Mouse (Mus musculus) forebrain, embryonic 12.5 days (tissue): ENCODE data around the gene Cldn22. TPM values are rescaled to one million over a fixed set of nuclear protein-coding genes. Genes with fewer than 3 reads are reported as not detected.

Source experiments
- ATAC-seq: fragments of 200-750 bp; cut with Nextera tagmentation; 2 replicates; pipeline ENCODE4 v1.8.0; 2017; ENCODE audit warnings: moderate TSS enrichment; ENCODE audit not compliant: low FRiP score
- H3K27ac ChIP-seq: fragments of 300-500 bp; sonication (generic); 2 replicates; pipeline ENCODE4 v1.5.1; 2016; ENCODE audit warnings: mild to moderate bottlenecking
- H3K27me3 ChIP-seq: fragments of 300-500 bp; sonication (generic); 2 replicates; pipeline ENCODE4 v1.6.1; 2016; ENCODE audit warnings: mild to moderate bottlenecking
- H3K36me3 ChIP-seq: fragments of 300-500 bp; sonication (generic); replicated peaks from 2 replicates; pipeline ENCODE4 v1.6.1; 2016; ENCODE audit warnings: mild to moderate bottlenecking
- H3K4me1 ChIP-seq: fragments of 300-500 bp; sonication (generic); 2 replicates; pipeline ENCODE4 v1.6.1; 2016
- H3K4me2 ChIP-seq: fragments of 300-500 bp; sonication (generic); 2 replicates; pipeline ENCODE4 v1.6.1; 2016; ENCODE audit warnings: mild to moderate bottlenecking, moderate library complexity
- H3K4me3 ChIP-seq: fragments of 300-500 bp; sonication (generic); replicated peaks from 2 replicates; pipeline ENCODE4 v1.5.1; 2016; ENCODE audit warnings: mild to moderate bottlenecking
- H3K9ac ChIP-seq: fragments of 300-500 bp; sonication (generic); 2 replicates; pipeline ENCODE4 v1.6.1; 2016; ENCODE audit warnings: mild to moderate bottlenecking
- H3K9me3 ChIP-seq: fragments of 300-500 bp; sonication (generic); 2 replicates; pipeline ENCODE4 v1.6.1; 2016
- WGBS: fragments of 180-500 bp; shearing (Covaris S2); methylation state at CpG from one replicate; pipeline ENCODE4 v1.1.7; 2016; 5-methylcytosine and 5-hydroxymethylcytosine counted together
- polyA plus RNA-seq: library from polyadenylated mRNA; unstranded; fragments of >200 nt; fragmentation: Nextera tagmentation; extraction: Ambion mirVana; gene quantifications from 2 replicates; pipeline ENCODE4 v1.2.1, GENCODE M21; 2016

Cldn22 gene
- polyA plus RNA-seq, 1 experiment from 2014 or later, result not detected

GRCm38 (mm10) chr8:47843651-47844050 is 19.4 kb downstream of the Cldn22 start:
- Histone ChIP-seq H3K4me3 (no peak overlapping the region), H3K4me1 (no peaks in the 10 kb centered on the region), H3K36me3 (peaks cover 36% of the 10 kb centered on the region), H3K9ac (no peak overlapping the region), H3K27ac (no peak overlapping the region), H3K9me3 (no peaks in the 10 kb centered on the region), H3K4me2 (no peak overlapping the region), H3K27me3 (no peaks in the 10 kb centered on the region)
- ATAC-seq, result no peak
- 95% methylated on average over 10 of the region's 10 CpGs for WGBS

- Histone ChIP-seq H3K4me3 (no peak overlapping the region), H3K27me3 (no peaks in the 10 kb centered on the region), H3K9ac (no peak overlapping the region), H3K36me3 (peaks cover 46% of the 10 kb centered on the region), H3K9me3 (no peaks in the 10 kb centered on the region), H3K27ac (no peak overlapping the region), H3K4me2 (no peak overlapping the region), H3K4me1 (no peaks in the 10 kb centered on the region)
- ATAC-seq, result no peak
- 87% methylated on average over 13 of the region's 13 CpGs for WGBS
These were observed 21.7 kb downstream of the Cldn22 start for GRCm38 (mm10) chr8:47845956-47846355.

- 92% methylated on average over 14 of the region's 14 CpGs for WGBS
- Histone ChIP-seq H3K4me1 (no peaks in the 10 kb centered on the region), H3K9me3 (no peaks in the 10 kb centered on the region), H3K4me3 (no peak overlapping the region), H3K4me2 (no peak overlapping the region), H3K27me3 (no peaks in the 10 kb centered on the region), H3K27ac (no peak overlapping the region), H3K36me3 (peaks cover 46% of the 10 kb centered on the region), H3K9ac (no peak overlapping the region)
- ATAC-seq, result no peak
These were observed 22.9 kb downstream of the Cldn22 start for GRCm38 (mm10) chr8:47847161-47847560.

- no peak overlapping the region for H3K27ac ChIP-seq
- H3K9ac ChIP-seq, result no peak overlapping the region
- no peak overlapping the region for H3K4me3 ChIP-seq
- WGBS, result 96% methylated on average over 6 of the region's 6 CpGs
- no peak for ATAC-seq
- no peaks in the 10 kb centered on the region for H3K4me1 ChIP-seq
- H3K9me3 ChIP-seq, result no peaks in the 10 kb centered on the region
- peaks cover 41% of the 10 kb centered on the region for H3K36me3 ChIP-seq
- H3K4me2 ChIP-seq, result no peak overlapping the region
- H3K27me3 ChIP-seq, result no peaks in the 10 kb centered on the region
These were observed 23.6 kb downstream of the Cldn22 start for GRCm38 (mm10) chr8:47847931-47848330.

- H3K4me3 ChIP-seq, result no peak overlapping the region
These were observed 25.6 kb downstream of the Cldn22 start for GRCm38 (mm10) chr8:47849842-47850241.

GRCm38 (mm10) chr8:47851824-47852502 is 27.7 kb downstream of the Cldn22 start:
- Histone ChIP-seq H3K9me3 (no peaks in the 10 kb centered on the region), H3K4me3 (no peak overlapping the region), H3K4me1 (no peaks in the 10 kb centered on the region), H3K36me3 (peaks cover 41% of the 10 kb centered on the region), H3K27ac (no peak overlapping the region), H3K9ac (no peak overlapping the region), H3K4me2 (no peak overlapping the region), H3K27me3 (no peaks in the 10 kb centered on the region)
- no peak for ATAC-seq
- 79% methylated on average over 12 of the region's 12 CpGs for WGBS

More at GRCm38 (mm10) chr8:47849842-47850241, 25.6 kb downstream of the Cldn22 start:
- no peak for ATAC-seq
- WGBS, result 84% methylated on average over 8 of the region's 8 CpGs
- no peaks in the 10 kb centered on the region for H3K4me1 ChIP-seq
- no peak overlapping the region for H3K4me2 ChIP-seq
- H3K36me3 ChIP-seq, result peaks cover 42% of the 10 kb centered on the region
- no peaks in the 10 kb centered on the region for H3K9me3 ChIP-seq
- H3K27ac ChIP-seq, result no peak overlapping the region
- H3K9ac ChIP-seq, result no peak overlapping the region
- no peaks in the 10 kb centered on the region for H3K27me3 ChIP-seq

- Histone ChIP-seq H3K9ac (no peak overlapping the region), H3K9me3 (no peaks in the 10 kb centered on the region), H3K36me3 (peaks cover 35% of the 10 kb centered on the region), H3K4me2 (no peak overlapping the region), H3K4me1 (no peaks in the 10 kb centered on the region), H3K27ac (no peak overlapping the region), H3K27me3 (no peaks in the 10 kb centered on the region), H3K4me3 (no peak overlapping the region)
- 84% methylated on average over 5 of the region's 5 CpGs for WGBS
- no peak for ATAC-seq
These were observed 28.5 kb downstream of the Cldn22 start for GRCm38 (mm10) chr8:47852737-47853136.

- H3K4me1 ChIP-seq, result no peaks in the 10 kb centered on the region
- H3K9ac ChIP-seq, result no peak overlapping the region
- ATAC-seq, result no peak
- H3K9me3 ChIP-seq, result no peaks in the 10 kb centered on the region
- H3K36me3 ChIP-seq, result peaks cover 30% of the 10 kb centered on the region
- no peaks in the 10 kb centered on the region for H3K27me3 ChIP-seq
- H3K27ac ChIP-seq, result no peak overlapping the region
- no peak overlapping the region for H3K4me3 ChIP-seq
- H3K4me2 ChIP-seq, result no peak overlapping the region
- WGBS, result 86% methylated on average over 5 of the region's 5 CpGs
These were observed 29.1 kb downstream of the Cldn22 start for GRCm38 (mm10) chr8:47853356-47853755.

- Histone ChIP-seq H3K9me3 (no peaks in the 10 kb centered on the region), H3K9ac (no peak overlapping the region), H3K4me1 (no peaks in the 10 kb centered on the region), H3K4me2 (no peak overlapping the region), H3K27ac (no peak overlapping the region), H3K4me3 (no peak overlapping the region), H3K36me3 (peaks cover 30% of the 10 kb centered on the region), H3K27me3 (no peaks in the 10 kb centered on the region)
- ATAC-seq, result no peak
- WGBS, result 94% methylated on average over 12 of the region's 12 CpGs
These were observed 35.0 kb downstream of the Cldn22 start for GRCm38 (mm10) chr8:47859259-47859658.

GRCm38 (mm10) chr8:47866568-47866967 is 42.3 kb downstream of the Cldn22 start:
- Histone ChIP-seq H3K4me2 (no peak overlapping the region), H3K9me3 (no peaks in the 10 kb centered on the region), H3K36me3 (peaks cover 22% of the 10 kb centered on the region), H3K4me1 (no peaks in the 10 kb centered on the region), H3K4me3 (no peak overlapping the region), H3K9ac (no peak overlapping the region), H3K27me3 (no peaks in the 10 kb centered on the region), H3K27ac (no peak overlapping the region)
- 87% methylated on average over 8 of the region's 8 CpGs for WGBS
- ATAC-seq, result no peak; the same call in 1 of the 2 replicates

- no peak overlapping the region for H3K9ac ChIP-seq
- H3K36me3 ChIP-seq, result peaks cover 18% of the 10 kb centered on the region
- no peaks in the 10 kb centered on the region for H3K9me3 ChIP-seq
- 30% methylated on average over 8 of the region's 8 CpGs for WGBS
- H3K27ac ChIP-seq, result no peak overlapping the region
- no peaks in the 10 kb centered on the region for H3K4me1 ChIP-seq
- no peak overlapping the region for H3K4me2 ChIP-seq
- ATAC-seq, result peak; percentile 78
- H3K4me3 ChIP-seq, result no peak overlapping the region
- no peaks in the 10 kb centered on the region for H3K27me3 ChIP-seq
These were observed 42.8 kb downstream of the Cldn22 start for GRCm38 (mm10) chr8:47867067-47867466.

GRCm38 (mm10) chr8:47872361-47873107 is 48.3 kb downstream of the Cldn22 start:
- Histone ChIP-seq H3K9ac (no peak overlapping the region), H3K36me3 (peaks cover 6% of the 10 kb centered on the region), H3K4me2 (no peak overlapping the region), H3K9me3 (no peaks in the 10 kb centered on the region), H3K4me1 (no peaks in the 10 kb centered on the region), H3K4me3 (no peak overlapping the region), H3K27me3 (no peaks in the 10 kb centered on the region), H3K27ac (no peak overlapping the region)
- WGBS, result 50% methylated on average over 13 of the region's 13 CpGs
- ATAC-seq, result peak; percentile 80
